Mouse (Mus musculus) heart, embryonic 14.5 days (tissue): Measurements from ENCODE around the gene Jak2. TPM values are rescaled to one million over a fixed set of nuclear protein-coding genes. Genes with fewer than 3 reads are reported as not detected.

Source experiments
- ATAC-seq: fragments of 200-750 bp; cut with Nextera tagmentation; 2 replicates; pipeline ENCODE4 v1.8.0; 2017; ENCODE audit warnings: low read depth, moderate TSS enrichment; ENCODE audit not compliant: insufficient number of reproducible peaks, insufficient read depth, low FRiP score
- H3K27ac ChIP-seq, 2 experiments: fragments of 200-500 bp in 1 of 2; fragments of 300-500 bp in 1 of 2; sonication (generic) in 1 of 2; replicated peaks in 1 of 2; 2 replicates each; pipeline ENCODE4 v1.5.1; 2012 to 2014; ENCODE audit warnings: low read depth in 2 of 2, low read length in 2 of 2, control low read depth in 1 of 2, mild to moderate bottlenecking in 1 of 2, mixed read lengths in 1 of 2; ENCODE audit not compliant: control insufficient read depth in 1 of 2, insufficient read depth in 1 of 2
- H3K27me3 ChIP-seq: fragments of 300-500 bp; sonication (generic); 2 replicates; pipeline ENCODE4 v1.6.1; 2014; ENCODE audit warnings: mild to moderate bottlenecking, low read length, control low read depth; ENCODE audit not compliant: control insufficient read depth, insufficient read depth
- H3K36me3 ChIP-seq: fragments of 300-500 bp; sonication (generic); 2 replicates; pipeline ENCODE4 v1.6.1; 2014; ENCODE audit warnings: mild to moderate bottlenecking, control low read depth, low read length, mixed read lengths; ENCODE audit not compliant: control insufficient read depth, insufficient read depth
- H3K4me1 ChIP-seq, 2 experiments: fragments of 200-500 bp in 1 of 2; fragments of 300-500 bp in 1 of 2; sonication (generic) in 1 of 2; 2 replicates each; pipeline ENCODE4 v1.6.1; 2012 to 2014; ENCODE audit warnings: low read length in 2 of 2, control low read depth in 1 of 2, mixed read lengths in 1 of 2; ENCODE audit not compliant: control insufficient read depth in 2 of 2, insufficient read depth in 2 of 2
- H3K4me2 ChIP-seq: fragments of 300-500 bp; sonication (generic); 2 replicates; pipeline ENCODE4 v1.6.1; 2014; ENCODE audit warnings: mild to moderate bottlenecking, low read length
- H3K4me3 ChIP-seq, 2 experiments: fragments of 200-500 bp in 1 of 2; fragments of 300-500 bp in 1 of 2; sonication (generic) in 1 of 2; 2 replicates each; pipeline ENCODE4 v1.5.1; 2012 to 2014; ENCODE audit warnings: low read length in 2 of 2, mild to moderate bottlenecking in 2 of 2, control low read depth in 1 of 2, low read depth in 1 of 2, moderate library complexity in 1 of 2; ENCODE audit not compliant: control insufficient read depth in 1 of 2, insufficient read depth in 1 of 2
- H3K9ac ChIP-seq: fragments of 300-500 bp; sonication (generic); 2 replicates; pipeline ENCODE4 v1.6.1; 2014; ENCODE audit warnings: mild to moderate bottlenecking, low read length
- H3K9me3 ChIP-seq: fragments of 300-500 bp; sonication (generic); 2 replicates; pipeline ENCODE4 v1.6.1; 2016; ENCODE audit warnings: low read length, control low read depth; ENCODE audit not compliant: control insufficient read depth
- WGBS: fragments of 180-500 bp; shearing (Covaris S2); extraction: QIAGEN DNeasy Blood & Tissue Kit; methylation state at CpG from one replicate; pipeline ENCODE4 v1.1.7; 2014; 5-methylcytosine and 5-hydroxymethylcytosine counted together
- polyA plus RNA-seq: library from polyadenylated mRNA; unstranded; fragments of >200 nt; fragmentation: Nextera tagmentation; extraction: Ambion mirVana; gene quantifications from 2 replicates; pipeline ENCODE4 v1.2.1, GENCODE M21; 2014

Gene Jak2
- polyA plus RNA-seq, 1 experiment from 2014 or later = 11.1 TPM

DNA sequence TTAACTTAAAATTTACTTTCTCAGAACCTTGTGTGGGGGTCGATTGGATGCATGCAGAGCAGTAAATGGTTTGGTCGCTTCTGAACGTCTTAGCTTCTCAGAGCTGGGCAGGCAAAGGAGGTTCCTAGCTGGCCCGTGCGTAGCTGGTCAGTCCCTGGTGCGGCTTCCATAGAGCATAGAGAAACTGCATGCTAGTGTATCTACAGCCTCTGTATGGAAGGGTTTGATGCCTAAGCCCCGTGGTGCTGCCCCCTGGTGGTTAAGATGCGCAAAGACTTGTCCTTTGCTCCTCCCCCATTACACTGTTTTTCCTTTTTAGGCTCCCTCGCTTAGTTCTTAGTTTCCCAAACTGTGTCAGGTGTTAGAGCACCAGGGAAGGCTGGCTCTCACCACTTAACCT lies 2.1 kb downstream of the Jak2 start:
- H3K27ac ChIP-seq = no peak overlapping the region
- 2% methylated on average over 9 of the region's 9 CpGs for WGBS

DNA sequence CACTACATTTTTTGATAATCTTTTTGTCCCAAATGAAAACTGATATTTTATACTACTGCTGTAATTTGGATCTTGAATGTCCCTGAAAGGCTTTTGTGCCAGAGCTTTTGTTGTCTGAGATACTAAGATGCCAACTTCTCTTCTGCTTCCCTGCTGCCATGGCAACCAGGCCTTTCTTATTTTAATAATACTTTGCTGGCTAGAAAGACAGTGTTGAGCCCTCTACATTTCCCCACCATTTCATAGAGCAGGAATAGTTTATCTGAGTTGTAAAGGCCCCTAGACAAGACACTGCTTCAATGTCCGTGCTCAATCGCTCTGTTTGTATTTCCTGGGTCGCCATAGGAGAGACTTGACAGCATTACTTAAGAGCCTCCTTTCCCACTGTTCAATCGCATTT lies 3.0 kb downstream of the Jak2 start:
- Histone ChIP-seq H3K9me3 (no peaks in the 10 kb centered on the region), H3K4me3 (no peak overlapping the region), H3K9ac (no peak overlapping the region), H3K4me1 (peaks cover 0 to 28% of the 10 kb centered on the region in 2 experiments; a peak in 3 of 4 replicates), H3K36me3 (no peaks in the 10 kb centered on the region), H3K27ac (no peak overlapping the region), H3K27me3 (no peaks in the 10 kb centered on the region), H3K4me2 (no peak overlapping the region)
- WGBS = 65% methylated on average over 4 of the region's 4 CpGs
- no peak for ATAC-seq

More for the DNA sequence above, 2.1 kb downstream of the Jak2 start:
- Histone ChIP-seq H3K4me3 (peak overlapping the region; percentile 33 to 95), H3K9me3 (no peaks in the 10 kb centered on the region), H3K27me3 (no peaks in the 10 kb centered on the region), H3K4me1 (peaks cover 0 to 30% of the 10 kb centered on the region in 2 experiments; a peak in 3 of 4 replicates), H3K36me3 (no peaks in the 10 kb centered on the region), H3K9ac (peak overlapping the region; percentile 39; the same call in 1 of the 2 replicates), H3K4me2 (peak overlapping the region; percentile 86)
- ATAC-seq = 0 out of 2 replicates have a peak, but pooled peaks have one; percentile 41

DNA sequence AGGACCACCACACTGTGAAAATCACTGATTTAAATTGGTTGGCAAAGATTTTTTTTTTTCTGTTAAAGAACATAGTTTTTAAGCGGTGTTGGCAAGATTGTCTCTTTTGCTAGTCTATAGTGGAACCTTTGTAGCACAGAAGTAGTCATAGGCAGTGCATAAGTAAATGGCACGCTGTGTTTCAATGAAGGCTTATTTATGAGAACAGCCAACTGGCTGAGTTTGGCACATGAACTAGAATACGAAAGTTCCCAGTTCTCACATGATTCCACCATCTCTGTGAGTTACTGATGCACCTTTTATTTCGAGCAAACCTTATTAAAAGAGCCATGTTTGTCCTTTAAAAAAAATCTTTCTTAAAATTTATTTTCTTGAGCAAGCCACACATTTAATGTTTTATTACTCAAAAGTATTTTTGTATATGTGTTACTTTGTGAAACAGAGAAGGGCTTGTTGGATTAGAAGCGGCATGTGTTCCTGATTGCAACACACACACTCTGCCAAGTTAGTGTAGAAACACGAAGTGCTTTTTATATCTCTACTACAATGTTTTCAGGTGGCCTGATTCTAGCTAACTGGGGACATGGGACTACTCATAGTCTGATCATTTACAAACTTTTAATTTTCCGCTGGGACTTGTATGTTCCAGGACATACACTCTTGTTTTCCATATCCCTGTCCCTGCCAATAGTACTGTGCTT lies 3.8 kb downstream of the Jak2 start:
- no peak overlapping the region for H3K27ac ChIP-seq
- no peaks in the 10 kb centered on the region for H3K36me3 ChIP-seq
- no peak overlapping the region for H3K4me3 ChIP-seq

DNA sequence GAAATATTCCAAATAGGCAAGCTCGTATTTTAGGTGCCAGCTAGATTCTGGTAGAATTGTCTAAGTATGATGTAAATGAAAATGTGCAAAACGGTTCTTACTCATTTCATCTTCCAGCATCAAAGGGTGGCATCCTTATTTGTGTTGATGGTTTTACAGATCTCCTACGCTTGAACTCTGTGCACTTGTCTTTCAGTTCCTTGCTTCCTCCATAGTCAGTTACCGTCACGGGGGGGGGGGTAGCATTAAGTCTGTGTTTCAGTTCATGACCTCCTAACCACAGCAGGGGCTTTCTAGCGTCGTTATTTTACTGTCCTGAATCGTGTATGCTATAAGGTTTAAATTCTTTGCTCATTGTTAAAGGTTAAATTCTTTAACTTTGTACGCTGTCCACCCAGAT lies 10.0 kb downstream of the Jak2 start:
- 82% methylated on average over 9 of the region's 9 CpGs for WGBS
- peaks cover 2 to 11% of the 10 kb centered on the region in 2 experiments; a peak in 3 of 4 replicates for H3K4me1 ChIP-seq
- H3K4me3 ChIP-seq = no peak overlapping the region
- H3K36me3 ChIP-seq = peaks cover 17% of the 10 kb centered on the region
- no peak for ATAC-seq
- H3K9ac ChIP-seq = no peak overlapping the region
- H3K27me3 ChIP-seq = no peaks in the 10 kb centered on the region
- H3K9me3 ChIP-seq = no peaks in the 10 kb centered on the region
- H3K27ac ChIP-seq = no peak overlapping the region
- no peak overlapping the region for H3K4me2 ChIP-seq

More for the DNA sequence above, 3.8 kb downstream of the Jak2 start:
- H3K9me3 ChIP-seq = no peaks in the 10 kb centered on the region
- H3K9ac ChIP-seq = no peak overlapping the region
- H3K4me1 ChIP-seq = peaks cover 0 to 20% of the 10 kb centered on the region in 2 experiments; a peak in 3 of 4 replicates
- H3K4me2 ChIP-seq = no peak overlapping the region
- no peaks in the 10 kb centered on the region for H3K27me3 ChIP-seq
- WGBS = 87% methylated on average over 7 of the region's 7 CpGs
- no peak for ATAC-seq

DNA sequence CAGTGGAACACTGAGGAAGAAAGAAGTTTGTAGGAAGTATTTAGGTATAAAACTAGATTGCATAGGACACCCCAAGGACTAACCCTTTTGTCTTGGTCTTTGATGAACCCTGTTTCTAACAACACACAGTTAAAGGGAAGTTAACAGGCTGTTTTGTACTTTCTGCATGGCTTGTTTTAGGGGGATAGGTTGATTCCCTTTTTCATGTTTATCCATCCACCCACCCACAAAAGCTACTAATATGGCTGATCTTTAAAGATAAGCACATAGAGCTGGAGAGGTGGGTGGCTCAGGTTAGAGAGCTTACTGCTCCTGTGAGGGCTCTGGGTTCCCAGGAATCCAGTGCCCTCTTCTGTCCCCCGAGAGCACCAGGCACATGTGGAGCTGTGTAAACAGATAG lies 11.9 kb downstream of the Jak2 start:
- Histone ChIP-seq H3K36me3 (peaks cover 17% of the 10 kb centered on the region), H3K4me3 (no peak overlapping the region), H3K27me3 (no peaks in the 10 kb centered on the region), H3K4me2 (no peak overlapping the region), H3K27ac (no peak overlapping the region), H3K4me1 (peaks cover 2 to 11% of the 10 kb centered on the region in 2 experiments; a peak in 3 of 4 replicates), H3K9me3 (no peaks in the 10 kb centered on the region), H3K9ac (no peak overlapping the region)
- no peak for ATAC-seq
- WGBS = 90% methylated on average over 1 of the region's 1 CpGs

DNA sequence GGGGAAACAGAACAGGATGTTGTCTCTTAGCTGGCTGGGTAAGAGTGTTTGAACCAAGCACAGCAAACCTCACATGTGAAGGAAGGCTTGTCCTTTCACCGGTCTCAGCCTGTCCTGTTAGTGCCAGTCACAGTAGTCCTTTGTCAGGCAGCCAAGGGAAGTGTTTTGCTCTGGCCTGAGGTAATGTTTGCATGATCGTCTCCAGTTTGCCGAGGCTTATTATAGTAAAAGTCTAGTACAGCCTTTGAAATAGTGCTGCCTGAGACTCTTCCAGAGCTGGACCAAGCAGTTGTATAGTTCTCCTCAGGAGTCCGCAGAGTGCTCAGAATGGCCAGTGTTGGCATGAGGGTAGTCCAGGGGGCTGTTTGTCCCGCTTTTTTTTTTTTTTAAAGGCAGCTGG lies 13.9 kb downstream of the Jak2 start:
- no peaks in the 10 kb centered on the region for H3K27me3 ChIP-seq
- peak overlapping the region; percentile 5; the same call in 1 of the 2 replicates for H3K9ac ChIP-seq
- peak overlapping the region; percentile 2 to 71 for H3K27ac ChIP-seq
- no peak for ATAC-seq
- peaks cover 17% of the 10 kb centered on the region for H3K36me3 ChIP-seq
- 33% methylated on average over 5 of the region's 5 CpGs for WGBS
- H3K4me1 ChIP-seq = peaks cover 4 to 17% of the 10 kb centered on the region in 2 experiments
- H3K4me3 ChIP-seq = no peak overlapping the region
- H3K4me2 ChIP-seq = peak overlapping the region; percentile 31
- no peaks in the 10 kb centered on the region for H3K9me3 ChIP-seq

DNA sequence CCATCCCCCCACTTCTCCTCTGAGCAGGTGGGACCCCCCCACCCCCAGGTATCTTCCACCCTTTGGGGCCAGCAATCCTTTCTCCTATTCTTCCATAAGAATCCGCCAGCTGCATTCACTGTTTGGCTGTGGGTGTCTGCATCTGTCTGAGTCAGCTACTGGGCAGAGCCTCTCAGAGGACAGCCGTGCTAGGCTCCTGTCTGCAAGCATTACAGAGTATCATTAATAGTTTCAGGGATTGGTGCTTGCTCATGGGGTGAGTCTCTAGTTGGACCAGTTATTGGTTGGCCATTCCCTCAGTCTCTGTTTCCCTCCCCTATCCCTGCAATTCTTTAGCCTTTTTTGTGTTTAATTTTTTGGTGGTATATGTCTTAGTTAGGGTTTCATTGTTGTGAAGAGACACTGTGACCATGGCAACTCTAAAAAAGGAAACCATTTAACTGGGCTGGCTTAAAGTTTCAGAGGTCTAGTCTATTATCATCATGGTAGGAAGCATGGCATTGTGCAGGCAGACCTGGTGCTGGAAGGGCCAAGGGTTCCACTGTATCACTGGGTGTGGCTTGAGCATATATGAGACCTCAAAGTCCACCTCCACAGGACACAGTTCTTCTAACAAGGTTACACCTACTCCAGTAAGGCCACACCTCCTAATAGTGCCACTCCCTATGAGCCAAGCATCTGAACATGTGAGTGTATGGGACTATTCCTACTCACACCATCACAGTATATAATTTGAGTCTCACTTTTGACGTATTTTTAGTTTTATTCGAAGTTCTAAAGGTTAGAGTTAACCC lies 15.6 kb downstream of the Jak2 start:
- Histone ChIP-seq H3K4me2 (no peak overlapping the region), H3K9me3 (no peaks in the 10 kb centered on the region), H3K4me3 (no peak overlapping the region), H3K36me3 (peaks cover 13% of the 10 kb centered on the region), H3K27ac (no peak overlapping the region), H3K4me1 (peaks cover 4 to 18% of the 10 kb centered on the region in 2 experiments), H3K27me3 (no peaks in the 10 kb centered on the region), H3K9ac (no peak overlapping the region)
- ATAC-seq = no peak
- WGBS = 84% methylated on average over 4 of the region's 4 CpGs
